In the genomic region with DNA sequence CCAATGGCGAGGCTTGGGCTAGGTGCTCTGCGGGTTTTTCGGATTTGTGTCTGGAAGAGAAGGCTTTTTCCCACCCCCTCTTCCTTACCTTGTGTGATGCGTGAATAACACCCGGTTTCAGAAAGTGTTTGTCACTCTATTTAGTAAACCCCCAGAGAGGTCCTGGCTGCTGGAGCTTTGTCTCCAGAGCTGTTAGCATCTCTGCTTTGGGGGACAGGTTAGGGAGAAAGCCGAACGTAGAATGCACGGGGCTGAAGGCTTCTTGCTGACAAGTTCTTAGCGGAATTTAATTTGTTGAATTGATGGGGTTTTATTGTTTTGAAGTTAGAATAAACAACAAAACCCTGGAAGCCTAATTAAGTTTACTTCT, we compare ENCODE assay signal across 8 mouse cellular contexts. TPM values are rescaled to one million over a fixed set of nuclear protein-coding genes. Genes with fewer than 3 reads are reported as not detected.
DNase-seq lines count a peak whose midpoint lies in the region; ATAC-seq and TF ChIP-seq lines count a peak whose summit lies in the region.

No protein-coding gene starts in this region.

- no peaks in the 10 kb centered on the region for H3K36me3 ChIP-seq in heart, embryonic 11.5 days (ENCODE audit: control insufficient read depth, insufficient read depth, low read length)
- H3K36me3 ChIP-seq in ES-Bruce4 (ENCODE audit: control insufficient read depth, insufficient read depth, low read length, poor library complexity, severe bottlenecking) (peaks cover 3% of the 10 kb centered on the region; the same call in 1 of the 2 replicates), macrophage (ENCODE audit: inconsistent target) (no peaks in the 10 kb centered on the region)
- 0 out of 2 replicates have a peak, but pooled peaks cover 5% of the 10 kb centered on the region for H3K36me3 ChIP-seq in forebrain, postnatal 0 days (ENCODE audit: insufficient read depth)

- under 1% methylated on average over 9 of the region's 9 CpGs for WGBS in heart, embryonic 11.5 days (ENCODE audit: insufficient replicate concordance)
- WGBS in forebrain, postnatal 0 days: under 1% methylated on average over 9 of the region's 9 CpGs
- under 1% methylated on average over 9 of the region's 9 CpGs for WGBS in macrophage (ENCODE audit: missing documents)

- no peaks in the 10 kb centered on the region for H3K27me3 ChIP-seq in heart, embryonic 11.5 days (ENCODE audit: control insufficient read depth, insufficient read depth, low read length)
- no peaks in the 10 kb centered on the region for H3K27me3 ChIP-seq in ES-Bruce4 (ENCODE audit: control insufficient read depth, insufficient read depth, low read length, poor library complexity, severe bottlenecking)
- H3K27me3 ChIP-seq in forebrain, postnatal 0 days (ENCODE audit: insufficient read depth, low read length): no peaks in the 10 kb centered on the region

- H3K79me2 ChIP-seq in macrophage (ENCODE audit: inconsistent target): peaks cover 12% of the 10 kb centered on the region; the same call in 1 of the 2 replicates

- no peak for DNase-seq in heart, adult 11 months
- no peak for DNase-seq in forebrain, postnatal 0 days
- DNase-seq in cerebellum, postnatal 14 days: no peak
- no peak for DNase-seq in left cerebral cortex, adult 9 months (ENCODE audit: low spot score in 2 of 2)
- no peak for DNase-seq in cerebellum, adult 9-10 months

- ATAC-seq in heart, embryonic 11.5 days (replicated peaks; ENCODE audit: insufficient number of reproducible peaks, low FRiP score, low TSS enrichment): peak; percentile 24; the same call in 1 of the 2 replicates
- ATAC-seq in forebrain, postnatal 0 days: peak; percentile 72

- peak overlapping the region; percentile 88 for H3K4me3 ChIP-seq in heart, embryonic 11.5 days (ENCODE audit: low read depth, low read length)
- H3K4me3 ChIP-seq in ES-Bruce4 (ENCODE audit: low read depth, low read length) (peak overlapping the region; percentile 99), macrophage (ENCODE audit: inconsistent target) (peak overlapping the region; percentile 81)
- H3K4me3 ChIP-seq in forebrain, postnatal 0 days (ENCODE audit: low read depth, low read length): peak overlapping the region; percentile 92

- peak overlapping the region; percentile 68 for H3K4me2 ChIP-seq in heart, embryonic 11.5 days
- H3K4me2 ChIP-seq in forebrain, postnatal 0 days (ENCODE audit: low read depth): peak overlapping the region; percentile 69

- no peak for TF ChIP-seq POLR2A in ES-Bruce4 (IDR thresholded peaks at IDR 0.05; ENCODE audit: insufficient read depth, low read length)

- peak overlapping the region; percentile 91 for H3K9ac ChIP-seq in heart, embryonic 11.5 days (ENCODE audit: low read depth, low read length)
- peak overlapping the region; percentile 87 for H3K9ac ChIP-seq in ES-Bruce4 (ENCODE audit: low read depth, poor library complexity, severe bottlenecking)
- H3K9ac ChIP-seq in forebrain, postnatal 0 days: peak overlapping the region; percentile 82

- no peaks in the 10 kb centered on the region for H3K4me1 ChIP-seq in heart, embryonic 11.5 days (ENCODE audit: control insufficient read depth, insufficient read depth, low read length)
- no peaks in the 10 kb centered on the region for H3K4me1 ChIP-seq in ES-Bruce4 (ENCODE audit: control insufficient read depth, insufficient read depth, low read length)
- H3K4me1 ChIP-seq in forebrain, postnatal 0 days (ENCODE audit: insufficient read depth): no peaks in the 10 kb centered on the region

- H3K9me3 ChIP-seq in heart, embryonic 11.5 days (replicated peaks; ENCODE audit: control insufficient read depth, low read length): no peaks in the 10 kb centered on the region
- no peaks in the 10 kb centered on the region for H3K9me3 ChIP-seq in ES-Bruce4 (replicated peaks; ENCODE audit: control insufficient read depth, insufficient read depth, low read length, poor library complexity, severe bottlenecking)
- no peaks in the 10 kb centered on the region for H3K9me3 ChIP-seq in forebrain, postnatal 0 days (ENCODE audit: low read length)

- no peak for TF ChIP-seq EP300 in ES-Bruce4 (IDR thresholded peaks at IDR 0.05; ENCODE audit: insufficient read depth, low read depth, low read length)

- no peak for TF ChIP-seq CTCF in ES-Bruce4 (IDR thresholded peaks at IDR 0.05; ENCODE audit: low read depth, low read length)
- TF ChIP-seq CTCF in forebrain, postnatal 0 days (IDR thresholded peaks at IDR 0.05; ENCODE audit: low read depth): no peak

- peak overlapping the region; percentile 80 for H3K27ac ChIP-seq in heart, embryonic 11.5 days (ENCODE audit: low read depth, low read length)
- 0 out of 2 replicates have a peak overlapping the region, but pooled peaks have one; percentile 16 for H3K27ac ChIP-seq in ES-Bruce4 (ENCODE audit: insufficient read depth, low read length)
- peak overlapping the region; percentile 86 for H3K27ac ChIP-seq in forebrain, postnatal 0 days (ENCODE audit: low read depth, low read length)
- H3K27ac ChIP-seq in macrophage: no peak overlapping the region

RNA-seq across cellular contexts. Expression of gene Zcchc4, which starts 8.0 kb away (rescaled TPM):
- 10.5 and 10.9 TPM in 2 replicates for polyA plus RNA-seq in heart, embryonic 11.5 days (2014; fragmentation: Nextera tagmentation; extraction: Ambion mirVana)
- polyA plus RNA-seq in ES-Bruce4 (2011; ENCODE audit: insufficient read depth, insufficient read length, low read depth, missing spikeins) (19.9 and 20.2 TPM in 2 replicates), macrophage (2018) (6.8 to 8.1 TPM (median 7.3 TPM) in 3 replicates)
- total RNA-seq in forebrain, postnatal 0 days (2014; rRNA removed): 10.6 and 11.0 TPM in 2 replicates
- 3.9 and 6.8 TPM in 2 replicates for polyA plus RNA-seq in forebrain, postnatal 0 days (2015; fragmentation: Nextera tagmentation; extraction: Ambion mirVana)
- 10 to 100 TPM; 25.3 to 66.0 (median 46.9) TPM for total RNA-seq in macrophage (2018; cell fraction: chromatin; rRNA removed)
- total RNA-seq in macrophage (2018; cell fraction: cytosol; rRNA removed): 10 to 100 TPM in 3 of 26 experiments, 1 to 10 TPM in 23; 3.0 to 12.5 (median 7.2) TPM
- total RNA-seq in macrophage (2018; cell fraction: nucleus; rRNA removed): 10 to 100 TPM; 15.3 to 51.4 (median 30.8) TPM

RNA-seq across cellular contexts. Expression of gene Pi4k2b, which starts 41.9 kb away (rescaled TPM):
- polyA plus RNA-seq in heart, embryonic 11.5 days (2014; fragmentation: Nextera tagmentation; extraction: Ambion mirVana): 9.6 and 11.8 TPM in 2 replicates
- 41.9 and 44.5 TPM in 2 replicates for polyA plus RNA-seq in ES-Bruce4 (2011; ENCODE audit: insufficient read depth, insufficient read length, low read depth, missing spikeins)
- 5.0 and 6.4 TPM in 2 replicates for total RNA-seq in forebrain, postnatal 0 days (2014; rRNA removed)
- 1.7 and 2.0 TPM in 2 replicates for polyA plus RNA-seq in forebrain, postnatal 0 days (2015; fragmentation: Nextera tagmentation; extraction: Ambion mirVana)
- 10 to 100 TPM; 10.9 to 66.7 (median 27.9) TPM for total RNA-seq in macrophage (2018; cell fraction: chromatin; rRNA removed)
- total RNA-seq in macrophage (2018; cell fraction: cytosol; rRNA removed): 10 to 100 TPM in 16 of 26 experiments, 1 to 10 TPM in 10; 6.7 to 18.7 (median 10.2) TPM
- 10 to 100 TPM in 25 of 26 experiments, 1 to 10 TPM in 1; 10.0 to 77.8 (median 23.8) TPM for total RNA-seq in macrophage (2018; cell fraction: nucleus; rRNA removed)
- polyA plus RNA-seq in macrophage (2018): 8.7 to 9.0 TPM (median 8.8 TPM) in 3 replicates

RNA-seq across cellular contexts. Expression of gene Anapc4, which starts 50.6 kb away (rescaled TPM):
- 82.6 and 90.7 TPM in 2 replicates for polyA plus RNA-seq in heart, embryonic 11.5 days (2014; fragmentation: Nextera tagmentation; extraction: Ambion mirVana)
- polyA plus RNA-seq in ES-Bruce4 (2011; ENCODE audit: insufficient read depth, insufficient read length, low read depth, missing spikeins): 67.2 and 72.1 TPM in 2 replicates
- 65.0 and 76.6 TPM in 2 replicates for total RNA-seq in forebrain, postnatal 0 days (2014; rRNA removed)
- polyA plus RNA-seq in forebrain, postnatal 0 days (2015; fragmentation: Nextera tagmentation; extraction: Ambion mirVana): 62.7 and 78.1 TPM in 2 replicates
- total RNA-seq in macrophage (2018; cell fraction: chromatin; rRNA removed): 100 to 1,000 TPM in 15 of 26 experiments, 10 to 100 TPM in 11; 24.7 to 170 (median 108) TPM
- total RNA-seq in macrophage (2018; cell fraction: cytosol; rRNA removed): 10 to 100 TPM; 18.3 to 33.6 (median 25.9) TPM
- 10 to 100 TPM; 21.5 to 70.8 (median 47.8) TPM for total RNA-seq in macrophage (2018; cell fraction: nucleus; rRNA removed)
- polyA plus RNA-seq in macrophage (2018): 28.3 to 31.8 TPM (median 28.8 TPM) in 3 replicates
